ENCODE assay signal across 8 mouse cellular contexts in the genomic region with DNA sequence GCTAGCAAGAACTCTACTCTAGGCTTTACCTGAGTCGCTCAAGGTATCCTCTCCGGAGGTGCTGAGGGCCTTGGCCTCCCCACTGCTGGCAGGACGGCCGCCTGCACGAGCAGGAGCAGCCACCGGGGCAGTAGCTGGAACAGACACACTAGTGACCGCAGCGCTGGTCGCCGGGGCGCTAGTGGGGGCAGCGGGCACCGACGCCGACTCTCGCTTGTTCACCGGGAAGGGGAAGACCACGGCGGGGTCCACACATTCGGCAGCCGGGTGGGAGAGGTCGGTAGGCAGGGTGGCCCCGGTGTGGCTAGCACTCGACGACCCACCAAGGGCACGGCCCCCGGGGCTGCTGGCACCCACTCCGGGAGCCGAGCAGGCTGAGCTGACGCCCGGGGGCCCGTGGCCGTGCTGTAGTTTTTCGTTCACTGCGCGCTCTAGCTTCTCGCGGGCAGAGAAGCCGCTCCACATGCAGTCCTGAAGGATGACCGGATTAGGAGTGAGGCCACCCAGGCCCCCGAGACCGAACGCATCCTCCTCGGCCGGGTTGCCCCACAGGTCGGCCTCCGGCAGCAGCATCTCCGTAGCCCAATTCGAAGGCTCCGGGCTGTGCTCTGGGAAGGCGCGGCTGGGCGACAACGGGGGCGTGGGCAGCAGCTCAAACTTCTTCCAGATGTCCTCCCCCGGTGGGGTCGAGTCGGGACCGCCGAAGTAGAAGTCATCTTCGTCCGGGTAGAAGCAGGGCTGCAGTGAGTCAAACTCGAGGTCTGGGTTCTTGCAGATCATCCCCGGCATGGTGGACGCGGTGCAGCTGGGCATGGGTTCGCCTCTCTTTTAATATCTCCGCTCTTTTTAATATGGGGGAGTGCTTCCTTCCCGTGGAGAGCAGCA. TPM values are rescaled to one million over a fixed set of nuclear protein-coding genes. Genes with fewer than 3 reads are reported as not detected.
DNase-seq lines count a peak whose midpoint lies in the region; ATAC-seq and TF ChIP-seq lines count a peak whose summit lies in the region.

No protein-coding gene starts in this region.

- H3K4me1 ChIP-seq in cerebellum, adult 2 months (ENCODE audit: control insufficient read depth, insufficient read depth, low read length) = peaks cover 15% of the 10 kb centered on the region
- peaks cover 8% of the 10 kb centered on the region; the same call in 1 of the 2 replicates for H3K4me1 ChIP-seq in intestine, embryonic 14.5 days (replicated peaks; ENCODE audit: control insufficient read depth, insufficient read depth, low read length)
- H3K4me1 ChIP-seq in limb, embryonic 12.5 days (replicated peaks) = peaks cover 44% of the 10 kb centered on the region

- WGBS in cerebellum, adult 2 months = under 1% methylated on average over 69 of the region's 69 CpGs
- under 1% methylated on average over 65 of the region's 69 CpGs for WGBS in intestine, embryonic 14.5 days
- WGBS in limb, embryonic 12.5 days = under 1% methylated on average over 66 of the region's 69 CpGs

- peaks cover 7% of the 10 kb centered on the region; the same call in 1 of the 2 replicates for H3K27me3 ChIP-seq in cerebellum, adult 2 months (ENCODE audit: control insufficient read depth, insufficient read depth, low read length)
- H3K27me3 ChIP-seq in intestine, embryonic 14.5 days (replicated peaks; ENCODE audit: control insufficient read depth, insufficient read depth, low read length) = no peaks in the 10 kb centered on the region
- H3K27me3 ChIP-seq in limb, embryonic 12.5 days = no peaks in the 10 kb centered on the region

- H3K9me3 ChIP-seq in intestine, embryonic 14.5 days (ENCODE audit: control insufficient read depth, low read length) = no peaks in the 10 kb centered on the region
- no peaks in the 10 kb centered on the region for H3K9me3 ChIP-seq in limb, embryonic 12.5 days

- no peak for TF ChIP-seq CTCF in cerebellum, adult 2 months (IDR thresholded peaks at IDR 0.05; ENCODE audit: borderline replicate concordance, insufficient read depth, low read depth, low read length)

- DNase-seq in adrenal gland, adult (ENCODE audit: inconsistent age in 2 of 2, low spot score in 1 of 2) = peak; percentile 36 to 67
- DNase-seq in adrenal gland, adult 8-10 months = no peak
- DNase-seq in cerebellum, adult 2 months = peak; percentile 12 to 39
- peak; percentile 51 for DNase-seq in gastrocnemius, postnatal 10 days
- DNase-seq in intestine, embryonic 14.5 days (ENCODE audit: low spot score) = peak; percentile 76
- peak; percentile 70 for DNase-seq in neural tube, embryonic 10.5 days (ENCODE audit: extremely low spot score, low spot score)
- DNase-seq in thymus, postnatal 14 days = peak; percentile 49

- H3K9ac ChIP-seq in intestine, embryonic 14.5 days (ENCODE audit: low read length) = peak overlapping the region; percentile 62
- peak overlapping the region; percentile 87 for H3K9ac ChIP-seq in limb, embryonic 12.5 days (replicated peaks)

- ATAC-seq in intestine, embryonic 14.5 days (replicated peaks; ENCODE audit: low FRiP score, low TSS enrichment, low read depth) = no peak
- ATAC-seq in limb, embryonic 12.5 days (ENCODE audit: insufficient number of reproducible peaks, insufficient read depth, low FRiP score, low TSS enrichment, low read depth) = no peak

- H3K27ac ChIP-seq in cerebellum, adult 2 months (ENCODE audit: insufficient read depth, low read length) = peak overlapping the region; percentile 8; the same call in 1 of the 2 replicates
- peak overlapping the region; percentile 83 for H3K27ac ChIP-seq in intestine, embryonic 14.5 days (ENCODE audit: low read depth)
- H3K27ac ChIP-seq in limb, embryonic 12.5 days = peak overlapping the region; percentile 95

- H3K4me3 ChIP-seq in cerebellum, adult 2 months (replicated peaks; ENCODE audit: insufficient read depth, low read depth, low read length) = peak overlapping the region; percentile 68
- H3K4me3 ChIP-seq in intestine, embryonic 14.5 days (ENCODE audit: low read depth, low read length) = peak overlapping the region; percentile 75
- peak overlapping the region; percentile 80 for H3K4me3 ChIP-seq in limb, embryonic 12.5 days (replicated peaks)

- H3K36me3 ChIP-seq in intestine, embryonic 14.5 days (ENCODE audit: control insufficient read depth, insufficient read depth, low read length) = peaks cover 23% of the 10 kb centered on the region
- peaks cover 34% of the 10 kb centered on the region for H3K36me3 ChIP-seq in limb, embryonic 12.5 days

- H3K4me2 ChIP-seq in intestine, embryonic 14.5 days (ENCODE audit: low read length) = peak overlapping the region; percentile 80
- peak overlapping the region; percentile 94 for H3K4me2 ChIP-seq in limb, embryonic 12.5 days

- TF ChIP-seq POLR2A in cerebellum, adult 2 months (IDR thresholded peaks at IDR 0.05; ENCODE audit: borderline replicate concordance, insufficient read depth, low read length) = no peak

RNA-seq across cellular contexts. Expression of a gene that starts 1.9 kb away (rescaled TPM):
- total RNA-seq in adrenal gland, adult 8-10 months (2022) = 1 to 10 TPM; 5.4 to 7.0 (median 6.4) TPM
- polyA plus RNA-seq in cerebellum, adult 2 months (2012; rRNA removed) = 3.8 and 4.2 TPM in 2 replicates
- total RNA-seq in gastrocnemius, postnatal 10 days (2021) = 1 to 10 TPM; 2.3 to 4.1 TPM
- polyA plus RNA-seq in intestine, embryonic 14.5 days (2014; fragmentation: Nextera tagmentation; extraction: Ambion mirVana) = 78.2 and 78.3 TPM in 2 replicates
- polyA plus RNA-seq in limb, embryonic 12.5 days (2016; fragmentation: Nextera tagmentation; extraction: Ambion mirVana) = 115 and 129 TPM in 2 replicates

Comparison
In these comparisons a context has a peak if more than half of its experiments do, and no peak if none do; other contexts are left out.
1. H3K27ac ChIP-seq: peak in every context shown above with its lines; median percentile 95 in limb, embryonic 12.5 days; 83 in intestine, embryonic 14.5 days; 8 in cerebellum, adult 2 months.
2. RNA of a gene that starts 1.9 kb away (polyA plus RNA-seq): 115 to 129 TPM in limb, embryonic 12.5 days and 78.2 to 78.3 TPM in intestine, embryonic 14.5 days; 3.8 to 4.2 TPM in cerebellum, adult 2 months; every median in the first group is over 10 times any median in the second.
3. Peak in every context shown above with its lines, with median percentiles within 50 percentile points of each other: H3K4me3 ChIP-seq.